Mouse (Mus musculus) C2C12 (cell line): Measurements from ENCODE around the gene Ak7. TPM values are rescaled to one million over a fixed set of nuclear protein-coding genes. Genes with fewer than 3 reads are reported as not detected.

Experiments used
- H3K27me3 ChIP-seq: one replicate; pipeline ENCODE4 v1.6.1; 2011; ENCODE audit not compliant: control insufficient read depth, insufficient read depth, insufficient read length
- H3K36me3 ChIP-seq: one replicate; pipeline ENCODE4 v1.6.1; 2011; ENCODE audit not compliant: control insufficient read depth, insufficient read depth
- H3K4me3 ChIP-seq: one replicate; pipeline ENCODE4 v1.5.1; 2011; ENCODE audit warnings: mild to moderate bottlenecking, control low read depth; ENCODE audit not compliant: poor library complexity, insufficient read depth, severe bottlenecking
- H3K79me2 ChIP-seq: one replicate; pipeline ENCODE4 v1.6.1; 2011; ENCODE audit not compliant: control insufficient read depth, insufficient read depth
- H3K79me3 ChIP-seq: one replicate; pipeline ENCODE4 v1.6.1; 2011; ENCODE audit warnings: low read depth, control low read depth
- H3ac ChIP-seq: one replicate; pipeline ENCODE3; 2011; ENCODE audit warnings: low read depth; ENCODE audit not compliant: control insufficient read depth, insufficient read length
- CEBPB ChIP-seq: IDR thresholded peaks from one replicate; pipeline ENCODE4 v1.6.1; 2011; ENCODE audit warnings: low read depth, mild to moderate bottlenecking, control low read depth, moderate library complexity
- CTCF ChIP-seq: IDR thresholded peaks from one replicate; pipeline ENCODE4 v1.5.1; 2011; ENCODE audit not compliant: control insufficient read depth, insufficient read depth, insufficient read length
- FOSL1 ChIP-seq: IDR thresholded peaks from one replicate; pipeline ENCODE4 v1.8.0; 2011; ENCODE audit warnings: mild to moderate bottlenecking, low read length; ENCODE audit not compliant: poor library complexity, insufficient read depth, severe bottlenecking
- MAX ChIP-seq: IDR thresholded peaks from one replicate; pipeline ENCODE4 v1.6.1; 2011; ENCODE audit warnings: mild to moderate bottlenecking, control low read depth
- MYOD1 ChIP-seq: IDR thresholded peaks from one replicate; pipeline ENCODE4 v1.6.1; 2011; ENCODE audit warnings: low read depth; ENCODE audit not compliant: control insufficient read depth, insufficient read length
- MYOG ChIP-seq: IDR thresholded peaks from one replicate; pipeline ENCODE4 v1.6.1; 2011; ENCODE audit not compliant: control insufficient read depth, insufficient read length; ENCODE audit errors: extremely low read depth
- USF1 ChIP-seq: IDR thresholded peaks from one replicate; pipeline ENCODE4 v1.6.1; 2011; ENCODE audit warnings: low read depth, mild to moderate bottlenecking, control low read depth, moderate library complexity
- polyA plus RNA-seq: library from polyadenylated mRNA; unstranded; fragments of >200 nt; fragmentation: generic; extraction: Trizol; gene quantifications from one replicate; pipeline ENCODE4 v1.2.1, GENCODE M21; 2012; ENCODE audit warnings: missing spikeins

Gene Ak7
- polyA plus RNA-seq, 1 experiment, result 0.12 TPM

DNA sequence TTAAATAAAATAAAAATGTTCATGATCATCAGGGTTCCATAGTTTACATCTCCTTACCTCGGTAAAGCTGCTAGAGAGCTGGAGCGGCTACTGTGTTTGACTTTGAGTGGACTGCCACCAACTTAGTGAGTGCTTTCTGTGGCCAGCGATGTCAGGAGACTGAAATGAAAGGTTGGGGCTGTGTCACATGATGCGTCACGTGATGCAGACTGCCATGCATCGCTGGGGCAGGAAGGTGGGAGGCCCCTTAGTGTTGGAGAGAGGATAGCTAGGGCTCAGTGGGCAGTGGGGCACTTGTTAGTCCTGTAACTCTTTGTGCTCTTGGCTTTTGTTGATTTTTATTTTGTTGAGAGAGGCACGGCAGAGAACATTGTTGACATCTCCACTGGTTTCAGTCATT is 9.9 kb upstream of the Ak7 start:
- no peaks in the 10 kb centered on the region for H3K79me2 ChIP-seq
- H3ac ChIP-seq, result no peak overlapping the region
- H3K79me3 ChIP-seq, result no peaks in the 10 kb centered on the region
- TF ChIP-seq FOSL1 (no peak), USF1 (peak; percentile 27), MAX (no peak), CTCF (no peak), CEBPB (no peak)
- no peaks in the 10 kb centered on the region for H3K27me3 ChIP-seq
- peaks cover 18% of the 10 kb centered on the region for H3K36me3 ChIP-seq
- no peak overlapping the region for H3K4me3 ChIP-seq

- H3ac ChIP-seq, result no peak overlapping the region
- TF ChIP-seq MYOG (no peak), USF1 (no peak), CTCF (no peak), CEBPB (no peak), MAX (no peak), FOSL1 (no peak), MYOD1 (no peak)
- no peaks in the 10 kb centered on the region for H3K79me3 ChIP-seq
- peaks cover 17% of the 10 kb centered on the region for H3K36me3 ChIP-seq
- H3K79me2 ChIP-seq, result no peaks in the 10 kb centered on the region
- H3K4me3 ChIP-seq, result no peak overlapping the region
- H3K27me3 ChIP-seq, result no peaks in the 10 kb centered on the region
These were observed 8.5 kb upstream of the Ak7 start for GRCm38 (mm10) chr12:105697104-105697780.

- peaks cover 11% of the 10 kb centered on the region for H3K36me3 ChIP-seq
These were observed 5.3 kb upstream of the Ak7 start for GRCm38 (mm10) chr12:105700433-105700832.

DNA sequence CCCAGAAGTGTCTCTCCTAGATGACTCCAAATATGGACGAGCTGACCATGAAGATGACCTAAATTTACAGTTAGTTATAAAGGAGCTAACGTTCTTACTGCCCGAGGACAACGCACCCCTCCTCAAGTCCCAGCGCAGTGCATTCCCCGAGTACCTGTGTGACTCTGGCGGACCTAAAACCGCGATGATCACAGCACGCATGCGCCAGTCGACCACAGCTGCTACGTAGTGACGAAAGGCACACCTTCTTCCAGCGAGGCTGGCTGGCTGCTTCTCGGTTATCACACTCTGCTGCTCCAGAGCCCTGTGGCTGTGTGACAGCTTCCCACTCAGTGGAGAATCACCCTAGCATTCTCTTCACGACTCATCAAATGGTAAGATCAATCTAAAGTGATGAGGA is 12.8 kb downstream of the Ak7 start:
- no peaks in the 10 kb centered on the region for H3K79me2 ChIP-seq
- peaks cover 12% of the 10 kb centered on the region for H3K27me3 ChIP-seq
- H3ac ChIP-seq, result no peak overlapping the region
- no peak for TF ChIP-seq MAX
- TF ChIP-seq CTCF, result no peak
- TF ChIP-seq FOSL1, result no peak
- no peak for TF ChIP-seq CEBPB
- no peak for TF ChIP-seq MYOD1
- no peak for TF ChIP-seq USF1
- no peak for TF ChIP-seq MYOG
- no peaks in the 10 kb centered on the region for H3K79me3 ChIP-seq
- H3K36me3 ChIP-seq, result no peaks in the 10 kb centered on the region
- no peak overlapping the region for H3K4me3 ChIP-seq

More at GRCm38 (mm10) chr12:105700433-105700832, 5.3 kb upstream of the Ak7 start:
- H3ac ChIP-seq, result no peak overlapping the region
- H3K27me3 ChIP-seq, result no peaks in the 10 kb centered on the region
- no peak for TF ChIP-seq MYOD1
- no peak for TF ChIP-seq CEBPB
- TF ChIP-seq FOSL1, result no peak
- no peak for TF ChIP-seq USF1
- no peak for TF ChIP-seq MAX
- TF ChIP-seq MYOG, result no peak
- no peak for TF ChIP-seq CTCF
- no peaks in the 10 kb centered on the region for H3K79me2 ChIP-seq
- H3K4me3 ChIP-seq, result no peak overlapping the region
- H3K79me3 ChIP-seq, result no peaks in the 10 kb centered on the region

GRCm38 (mm10) chr12:105720196-105720595 is 14.4 kb downstream of the Ak7 start:
- H3K79me2 ChIP-seq, result no peaks in the 10 kb centered on the region
- H3K4me3 ChIP-seq, result no peak overlapping the region

GRCm38 (mm10) chr12:105721452-105722132 is 15.8 kb downstream of the Ak7 start:
- TF ChIP-seq FOSL1 (no peak), MAX (no peak), CTCF (no peak), CEBPB (no peak), USF1 (no peak), MYOD1 (no peak), MYOG (no peak)
- no peak overlapping the region for H3ac ChIP-seq

More at GRCm38 (mm10) chr12:105720196-105720595, 14.4 kb downstream of the Ak7 start:
- Histone ChIP-seq H3K27me3 (peaks cover 11% of the 10 kb centered on the region), H3K79me3 (no peaks in the 10 kb centered on the region), H3ac (no peak overlapping the region), H3K36me3 (no peaks in the 10 kb centered on the region)
- no peak for TF ChIP-seq FOSL1
- TF ChIP-seq CTCF, result no peak
- TF ChIP-seq CEBPB, result no peak
- no peak for TF ChIP-seq MYOD1

More at GRCm38 (mm10) chr12:105721452-105722132, 15.8 kb downstream of the Ak7 start:
- peaks cover 9% of the 10 kb centered on the region for H3K27me3 ChIP-seq
- no peak overlapping the region for H3K4me3 ChIP-seq
- no peaks in the 10 kb centered on the region for H3K79me2 ChIP-seq
- no peaks in the 10 kb centered on the region for H3K79me3 ChIP-seq
- no peaks in the 10 kb centered on the region for H3K36me3 ChIP-seq
